Mouse (Mus musculus): ENCODE results near the gene Ccdc160. TPM values are rescaled to one million over a fixed set of nuclear protein-coding genes. Genes with fewer than 3 reads are reported as not detected.

Gene Ccdc160
- polyA plus RNA-seq, 1 experiment from 2014 or later = 1.00 TPM

- Histone ChIP-seq H3K4me3 (ENCODE audit: low read depth, low read length) (no peak overlapping the region), H3K4me2 (replicated peaks; ENCODE audit: low read depth, low read length) (no peak overlapping the region), H3K27me3 (ENCODE audit: control insufficient read depth, insufficient read depth, low read length) (no peaks in the 10 kb centered on the region), H3K4me1 (ENCODE audit: control insufficient read depth, insufficient read depth, low read length) (no peaks in the 10 kb centered on the region), H3K9ac (replicated peaks; ENCODE audit: low read depth, low read length) (no peak overlapping the region), H3K27ac (ENCODE audit: low read length) (no peak overlapping the region), H3K36me3 (ENCODE audit: control insufficient read depth, insufficient read depth, low read length) (no peaks in the 10 kb centered on the region), H3K9me3 (ENCODE audit: control insufficient read depth, low read depth, low read length) (no peaks in the 10 kb centered on the region)
- WGBS = 77% methylated on average over 2 of the region's 2 CpGs
- no peak for ATAC-seq (ENCODE audit: insufficient number of reproducible peaks, insufficient read depth, low FRiP score, low read depth)
Measured at GRCm38 (mm10) chrX:52759232-52759631, 31.8 kb upstream of the Ccdc160 start.

GRCm38 (mm10) chrX:52760191-52760945, 30.6 kb upstream of the Ccdc160 start:
- Histone ChIP-seq H3K4me3 (ENCODE audit: low read depth, low read length) (no peak overlapping the region), H3K9ac (replicated peaks; ENCODE audit: low read depth, low read length) (no peak overlapping the region), H3K9me3 (ENCODE audit: control insufficient read depth, low read depth, low read length) (no peaks in the 10 kb centered on the region), H3K4me2 (replicated peaks; ENCODE audit: low read depth, low read length) (no peak overlapping the region), H3K4me1 (ENCODE audit: control insufficient read depth, insufficient read depth, low read length) (no peaks in the 10 kb centered on the region), H3K27me3 (ENCODE audit: control insufficient read depth, insufficient read depth, low read length) (no peaks in the 10 kb centered on the region), H3K36me3 (ENCODE audit: control insufficient read depth, insufficient read depth, low read length) (no peaks in the 10 kb centered on the region), H3K27ac (ENCODE audit: low read length) (no peak overlapping the region)
- ATAC-seq (ENCODE audit: insufficient number of reproducible peaks, insufficient read depth, low FRiP score, low read depth) = no peak
- WGBS = 55% methylated on average over 4 of the region's 4 CpGs

- Histone ChIP-seq H3K27me3 (ENCODE audit: control insufficient read depth, insufficient read depth, low read length) (no peaks in the 10 kb centered on the region), H3K9me3 (ENCODE audit: control insufficient read depth, low read depth, low read length) (no peaks in the 10 kb centered on the region), H3K27ac (ENCODE audit: low read length) (no peak overlapping the region), H3K36me3 (ENCODE audit: control insufficient read depth, insufficient read depth, low read length) (no peaks in the 10 kb centered on the region), H3K9ac (replicated peaks; ENCODE audit: low read depth, low read length) (no peak overlapping the region), H3K4me1 (ENCODE audit: control insufficient read depth, insufficient read depth, low read length) (no peaks in the 10 kb centered on the region), H3K4me3 (ENCODE audit: low read depth, low read length) (no peak overlapping the region), H3K4me2 (replicated peaks; ENCODE audit: low read depth, low read length) (no peak overlapping the region)
- ATAC-seq (ENCODE audit: insufficient number of reproducible peaks, insufficient read depth, low FRiP score, low read depth) = no peak
- 63% methylated on average over 4 of the region's 4 CpGs for WGBS
Measured at GRCm38 (mm10) chrX:52762221-52762620, 28.8 kb upstream of the Ccdc160 start.

GRCm38 (mm10) chrX:52775973-52776372, 15.0 kb upstream of the Ccdc160 start:
- no peak overlapping the region for H3K4me2 ChIP-seq (replicated peaks; ENCODE audit: low read depth, low read length)
- no peaks in the 10 kb centered on the region for H3K27me3 ChIP-seq (ENCODE audit: control insufficient read depth, insufficient read depth, low read length)
- no peaks in the 10 kb centered on the region for H3K4me1 ChIP-seq (ENCODE audit: control insufficient read depth, insufficient read depth, low read length)
- no peaks in the 10 kb centered on the region for H3K36me3 ChIP-seq (ENCODE audit: control insufficient read depth, insufficient read depth, low read length)
- ATAC-seq (ENCODE audit: insufficient number of reproducible peaks, insufficient read depth, low FRiP score, low read depth) = no peak
- no peaks in the 10 kb centered on the region for H3K9me3 ChIP-seq (ENCODE audit: control insufficient read depth, low read depth, low read length)
- H3K4me3 ChIP-seq (ENCODE audit: low read depth, low read length) = no peak overlapping the region
- 42% methylated on average over 3 of the region's 3 CpGs for WGBS
- no peak overlapping the region for H3K27ac ChIP-seq (ENCODE audit: low read length)
- H3K9ac ChIP-seq (replicated peaks; ENCODE audit: low read depth, low read length) = no peak overlapping the region

GRCm38 (mm10) chrX:52777671-52778070, 13.3 kb upstream of the Ccdc160 start:
- Histone ChIP-seq H3K9ac (replicated peaks; ENCODE audit: low read depth, low read length) (no peak overlapping the region), H3K27ac (ENCODE audit: low read length) (no peak overlapping the region), H3K36me3 (ENCODE audit: control insufficient read depth, insufficient read depth, low read length) (no peaks in the 10 kb centered on the region), H3K4me1 (ENCODE audit: control insufficient read depth, insufficient read depth, low read length) (no peaks in the 10 kb centered on the region), H3K4me3 (ENCODE audit: low read depth, low read length) (no peak overlapping the region), H3K9me3 (ENCODE audit: control insufficient read depth, low read depth, low read length) (no peaks in the 10 kb centered on the region), H3K27me3 (ENCODE audit: control insufficient read depth, insufficient read depth, low read length) (no peaks in the 10 kb centered on the region), H3K4me2 (replicated peaks; ENCODE audit: low read depth, low read length) (no peak overlapping the region)
- 82% methylated on average over 5 of the region's 5 CpGs for WGBS
- no peak for ATAC-seq (ENCODE audit: insufficient number of reproducible peaks, insufficient read depth, low FRiP score, low read depth)

GRCm38 (mm10) chrX:52783898-52784297, 7.1 kb upstream of the Ccdc160 start:
- WGBS = 62% methylated on average over 5 of the region's 5 CpGs

GRCm38 (mm10) chrX:52791944-52792719, 1.1 kb downstream of the Ccdc160 start:
- Histone ChIP-seq H3K36me3 (ENCODE audit: control insufficient read depth, insufficient read depth, low read length) (no peaks in the 10 kb centered on the region), H3K9ac (replicated peaks; ENCODE audit: low read depth, low read length) (no peak overlapping the region), H3K27ac (ENCODE audit: low read length) (no peak overlapping the region), H3K4me3 (ENCODE audit: low read depth, low read length) (no peak overlapping the region), H3K4me1 (ENCODE audit: control insufficient read depth, insufficient read depth, low read length) (no peaks in the 10 kb centered on the region), H3K4me2 (replicated peaks; ENCODE audit: low read depth, low read length) (no peak overlapping the region), H3K9me3 (ENCODE audit: control insufficient read depth, low read depth, low read length) (no peaks in the 10 kb centered on the region), H3K27me3 (ENCODE audit: control insufficient read depth, insufficient read depth, low read length) (no peaks in the 10 kb centered on the region)
- no peak for ATAC-seq (ENCODE audit: insufficient number of reproducible peaks, insufficient read depth, low FRiP score, low read depth)
- WGBS = 41% methylated on average over 10 of the region's 10 CpGs

More at GRCm38 (mm10) chrX:52783898-52784297, 7.1 kb upstream of the Ccdc160 start:
- H3K4me1 ChIP-seq (ENCODE audit: control insufficient read depth, insufficient read depth, low read length) = no peaks in the 10 kb centered on the region
- no peaks in the 10 kb centered on the region for H3K9me3 ChIP-seq (ENCODE audit: control insufficient read depth, low read depth, low read length)
- H3K4me3 ChIP-seq (ENCODE audit: low read depth, low read length) = no peak overlapping the region
- H3K9ac ChIP-seq (replicated peaks; ENCODE audit: low read depth, low read length) = no peak overlapping the region
- no peak for ATAC-seq (ENCODE audit: insufficient number of reproducible peaks, insufficient read depth, low FRiP score, low read depth)
- H3K36me3 ChIP-seq (ENCODE audit: control insufficient read depth, insufficient read depth, low read length) = no peaks in the 10 kb centered on the region
- no peaks in the 10 kb centered on the region for H3K27me3 ChIP-seq (ENCODE audit: control insufficient read depth, insufficient read depth, low read length)
- H3K4me2 ChIP-seq (replicated peaks; ENCODE audit: low read depth, low read length) = no peak overlapping the region
- H3K27ac ChIP-seq (ENCODE audit: low read length) = no peak overlapping the region

GRCm38 (mm10) chrX:52792861-52793260, 1.9 kb downstream of the Ccdc160 start:
- H3K4me2 ChIP-seq (replicated peaks; ENCODE audit: low read depth, low read length) = no peak overlapping the region
- no peaks in the 10 kb centered on the region for H3K36me3 ChIP-seq (ENCODE audit: control insufficient read depth, insufficient read depth, low read length)
- no peak overlapping the region for H3K9ac ChIP-seq (replicated peaks; ENCODE audit: low read depth, low read length)
- 35% methylated on average over 6 of the region's 6 CpGs for WGBS
- no peaks in the 10 kb centered on the region for H3K4me1 ChIP-seq (ENCODE audit: control insufficient read depth, insufficient read depth, low read length)
- no peak for ATAC-seq (ENCODE audit: insufficient number of reproducible peaks, insufficient read depth, low FRiP score, low read depth)
- no peaks in the 10 kb centered on the region for H3K27me3 ChIP-seq (ENCODE audit: control insufficient read depth, insufficient read depth, low read length)
- H3K27ac ChIP-seq (ENCODE audit: low read length) = no peak overlapping the region
- H3K4me3 ChIP-seq (ENCODE audit: low read depth, low read length) = no peak overlapping the region
- no peaks in the 10 kb centered on the region for H3K9me3 ChIP-seq (ENCODE audit: control insufficient read depth, low read depth, low read length)
